Mouse (Mus musculus) ES-E14 (cell line): Measurements from ENCODE around the gene Fbp2. TPM values are rescaled to one million over a fixed set of nuclear protein-coding genes. Genes with fewer than 3 reads are reported as not detected.

Experiments
- DNase-seq: peaks from one replicate; pipeline ENCODE4 v3.0.0-alpha.2; 2013; ENCODE audit warnings: low read depth, low spot score
- H3K27ac ChIP-seq: 2 replicates; pipeline ENCODE4 v1.5.1; 2012; ENCODE audit warnings: low read depth, mild to moderate bottlenecking, low read length, moderate library complexity, mixed read lengths; ENCODE audit not compliant: poor library complexity, insufficient read depth, severe bottlenecking
- H3K36me3 ChIP-seq: 2 replicates; pipeline ENCODE4 v1.6.1; 2012; ENCODE audit warnings: mild to moderate bottlenecking, low read length, moderate library complexity, mixed read lengths; ENCODE audit not compliant: control insufficient read depth, poor library complexity, insufficient read depth, severe bottlenecking
- H3K4me1 ChIP-seq, 2 experiments: fragments of 150-350 bp in 1 of 2; sonication (generic) in 1 of 2; 2 replicates each; pipeline ENCODE4 v1.6.1; 2012; ENCODE audit warnings: low read length in 2 of 2, mild to moderate bottlenecking in 1 of 2, mixed read lengths in 1 of 2; ENCODE audit not compliant: control insufficient read depth in 2 of 2, insufficient read depth in 2 of 2, poor library complexity in 1 of 2
- H3K4me3 ChIP-seq, 2 experiments: fragments of 150-350 bp in 1 of 2; sonication (generic) in 1 of 2; 2 replicates each; pipeline ENCODE4 v1.5.1; 2012; ENCODE audit warnings: low read length in 2 of 2, low read depth in 1 of 2, mild to moderate bottlenecking in 1 of 2, mixed read lengths in 1 of 2; ENCODE audit not compliant: insufficient read depth in 1 of 2, poor library complexity in 1 of 2, severe bottlenecking in 1 of 2
- H3K9ac ChIP-seq: 2 replicates; pipeline ENCODE4 v1.6.1; 2012; ENCODE audit warnings: low read depth, mild to moderate bottlenecking, low read length, mixed read lengths; ENCODE audit not compliant: poor library complexity, insufficient read depth, severe bottlenecking
- H3K9me3 ChIP-seq: fragments of 150-350 bp; sonication (generic); 2 replicates; pipeline ENCODE4 v1.6.1; 2012; ENCODE audit warnings: low read depth, mild to moderate bottlenecking, low read length; ENCODE audit not compliant: control insufficient read depth, insufficient read depth
- CHD2 ChIP-seq: IDR thresholded peaks from 2 replicates; pipeline ENCODE4 v1.6.1; 2014; ENCODE audit warnings: mild to moderate bottlenecking, low read depth, low read length, inconsistent platforms
- HCFC1 ChIP-seq: IDR thresholded peaks from 2 replicates; pipeline ENCODE4 v1.6.1; 2012; ENCODE audit warnings: low read length, inconsistent platforms, borderline replicate concordance; ENCODE audit not compliant: insufficient read depth
- MAFK ChIP-seq: IDR thresholded peaks from 2 replicates; pipeline ENCODE4 v1.6.1; 2014; ENCODE audit warnings: mild to moderate bottlenecking, low read depth, low read length, inconsistent platforms; ENCODE audit not compliant: insufficient read depth
- ZC3H11A ChIP-seq: IDR thresholded peaks from 2 replicates; pipeline ENCODE4 v1.6.1; 2012; ENCODE audit warnings: low read depth, mild to moderate bottlenecking, inconsistent platforms, low read length, borderline replicate concordance
- ZNF384 ChIP-seq: IDR thresholded peaks from 2 replicates; pipeline ENCODE4 v1.6.1; 2012; ENCODE audit warnings: low read depth, low read length, inconsistent platforms
- in situ Hi-C, 2 experiments: fragments of 600-800 bp; cut with MboI; formaldehyde crosslinking; loops; one replicate each; pipeline ENCODE4 v1.15.1; 2025; ENCODE audit warnings: low sequenced_read_pairs in 2 of 2, inconsistent platforms in 1 of 2; ENCODE audit not compliant: unreplicated experiment in 2 of 2
- total RNA-seq: library from RNA; depleted of rRNA; stranded (reverse); fragments of 300-350 nt; gene quantifications from 2 replicates; pipeline ENCODE4 v1.2.3, GENCODE M21; 2012; rRNA removed

Gene Fbp2
- 3.0 and 10.4 TPM in 2 replicates for total RNA-seq

- Histone ChIP-seq H3K9ac (no peak within 1 kb of the TSS), H3K4me3 (no peak within 1 kb of the TSS), H3K27ac (no peak within 1 kb of the TSS), H3K9me3 (no peaks in the 10 kb centered on the region), H3K36me3 (no peaks in the 10 kb centered on the region), H3K4me1 (peaks cover 3 to 9% of the 10 kb centered on the region in 2 experiments; a peak in 2 of 4 replicates)
- no peak for DNase-seq
- TF ChIP-seq ZC3H11A: no peak
- no peak for TF ChIP-seq MAFK
- TF ChIP-seq HCFC1: no peak
- no peak for TF ChIP-seq CHD2
- in situ Hi-C loops: loop anchor here (10.0 to 25.0 kb wide), 2 partner anchors 233 to 396 kb away; partner anchors contain the start of genes 6720489N17Rik (in 1 of the 2) and Gm49359 (in 1 of the 2)
Measured at GRCm38 (mm10) chr13:62857941-62858915, at the start of gene Fbp2. TSS of gene Fbp2 (minus strand) at chr13:62858422.

- H3K27ac ChIP-seq: no peak overlapping the region
- H3K4me3 ChIP-seq: no peak overlapping the region
- peaks cover 0 to 2% of the 10 kb centered on the region in 2 experiments; a peak in 2 of 4 replicates for H3K4me1 ChIP-seq
- H3K36me3 ChIP-seq: no peaks in the 10 kb centered on the region
- DNase-seq: no peak
- TF ChIP-seq ZNF384 (no peak), MAFK (no peak), ZC3H11A (no peak), HCFC1 (no peak), CHD2 (no peak)
- H3K9ac ChIP-seq: no peak overlapping the region
- no peaks in the 10 kb centered on the region for H3K9me3 ChIP-seq
- in situ Hi-C loops: no loop called here
Measured at GRCm38 (mm10) chr13:62907527-62908162, 49.4 kb upstream of the Fbp2 start.

DNA sequence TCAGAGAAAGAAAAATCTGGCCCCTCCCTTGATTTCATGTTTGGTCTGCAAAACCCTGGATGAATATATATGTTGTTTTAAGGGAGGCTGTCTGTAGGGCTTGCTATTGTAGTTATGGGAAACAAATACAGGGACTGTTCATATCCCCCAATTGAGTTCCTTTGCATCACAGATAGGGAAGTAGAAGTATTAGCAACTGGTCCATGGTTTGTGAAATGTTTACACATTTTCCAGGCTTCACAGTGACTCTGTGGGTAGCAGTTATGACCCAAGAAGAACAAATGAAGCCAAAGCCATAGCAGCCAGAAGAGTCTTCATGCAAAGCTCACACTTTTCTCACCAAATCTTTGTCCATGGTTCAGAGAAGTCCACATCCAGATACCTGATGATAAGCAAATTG is 42.9 kb upstream of the Fbp2 start:
- H3K36me3 ChIP-seq: no peaks in the 10 kb centered on the region
- no peak overlapping the region for H3K9ac ChIP-seq
- in situ Hi-C loops: no loop called here
- peaks cover 0 to 2% of the 10 kb centered on the region in 2 experiments; a peak in 1 of 4 replicates for H3K4me1 ChIP-seq
- no peak overlapping the region for H3K27ac ChIP-seq
- TF ChIP-seq CHD2: no peak
- TF ChIP-seq ZNF384: no peak
- no peak for TF ChIP-seq MAFK
- TF ChIP-seq ZC3H11A: no peak
- no peak for TF ChIP-seq HCFC1
- DNase-seq: no peak
- H3K9me3 ChIP-seq: no peaks in the 10 kb centered on the region
- no peak overlapping the region for H3K4me3 ChIP-seq

- DNase-seq: no peak
- in situ Hi-C loops: no loop called here
- Histone ChIP-seq H3K4me3 (no peak overlapping the region), H3K4me1 (peaks cover 0 to 2% of the 10 kb centered on the region in 2 experiments; a peak in 1 of 4 replicates), H3K36me3 (no peaks in the 10 kb centered on the region), H3K27ac (no peak overlapping the region), H3K9me3 (no peaks in the 10 kb centered on the region), H3K9ac (no peak overlapping the region)
- TF ChIP-seq ZC3H11A: no peak
- TF ChIP-seq ZNF384: no peak
- TF ChIP-seq HCFC1: no peak
- no peak for TF ChIP-seq MAFK
- no peak for TF ChIP-seq CHD2
Measured at GRCm38 (mm10) chr13:62897927-62898646, 39.9 kb upstream of the Fbp2 start.
